In genomic region chr12:111774156-111774555, GRCm38 (mm10) we compare ENCODE assay signal across 23 mouse cellular contexts. TPM values are rescaled to one million over a fixed set of nuclear protein-coding genes. Genes with fewer than 3 reads are reported as not detected.
DNase-seq lines count a peak whose midpoint lies in the region; TF ChIP-seq lines count a peak whose summit lies in the region.
"Had no signal": no experiment of that assay in that cellular context is flagged by ENCODE, and none has a peak within 500 bp of the region (broad histone marks: within the 10 kb centered on the region; RNA-seq: fewer than 3 reads in every experiment).

No protein-coding gene starts in this region.

- H3K4me3 ChIP-seq in layer of hippocampus, adult 2 months, result no peak overlapping the region
- H3K4me3 ChIP-seq in E14TG2a.4 (replicated peaks; ENCODE audit: low read length) (peak overlapping the region; percentile 48), ES-Bruce4 (ENCODE audit: low read depth, low read length) (peak overlapping the region; percentile 5; the same call in 1 of the 2 replicates)
- H3K4me3 ChIP-seq: embryonic facial prominence, embryonic 10.5 days; embryonic facial prominence, embryonic 13.5 days; erythroblast, embryonic 14.5 days; forebrain, embryonic 12.5 days; forebrain, embryonic 15.5 days had no signal

- no peak for TF ChIP-seq CTCF in layer of hippocampus, adult 2 months (conservative IDR thresholded peaks at IDR 0.05)
- no peak for TF ChIP-seq CTCF in E14TG2a.4 (conservative IDR thresholded peaks at IDR 0.05; ENCODE audit: low read length)
- no peak for TF ChIP-seq CTCF in ES-Bruce4 (IDR thresholded peaks at IDR 0.05; ENCODE audit: low read depth, low read length)

- H3K9me3 ChIP-seq in E14TG2a.4 (ENCODE audit: low read length) (no peaks in the 10 kb centered on the region), ES-Bruce4 (replicated peaks; ENCODE audit: control insufficient read depth, insufficient read depth, low read length, poor library complexity, severe bottlenecking) (no peaks in the 10 kb centered on the region)
- H3K9me3 ChIP-seq: embryonic facial prominence, embryonic 10.5 days; embryonic facial prominence, embryonic 13.5 days; forebrain, embryonic 12.5 days; forebrain, embryonic 15.5 days had no signal

- no peak overlapping the region for H3K9ac ChIP-seq in ES-Bruce4 (ENCODE audit: low read depth, poor library complexity, severe bottlenecking)
- H3K9ac ChIP-seq: embryonic facial prominence, embryonic 13.5 days; forebrain, embryonic 12.5 days; forebrain, embryonic 15.5 days; hindbrain, embryonic 14.5 days had no signal

- no peak for TF ChIP-seq POLR2A in ES-Bruce4 (IDR thresholded peaks at IDR 0.05; ENCODE audit: insufficient read depth, low read length)

- peak overlapping the region; percentile 59; the same call in 1 of the 2 replicates for H3K27ac ChIP-seq in layer of hippocampus, adult 2 months
- no peak overlapping the region for H3K27ac ChIP-seq in ES-Bruce4 (ENCODE audit: insufficient read depth, low read length)
- H3K27ac ChIP-seq: embryonic facial prominence, embryonic 10.5 days; embryonic facial prominence, embryonic 13.5 days; forebrain, embryonic 12.5 days; forebrain, embryonic 15.5 days; hindbrain, embryonic 14.5 days; hindbrain, postnatal 0 days had no signal

- peaks cover 72% of the 10 kb centered on the region for H3K36me3 ChIP-seq in E14TG2a.4 (ENCODE audit: insufficient read depth, low read length)
- H3K36me3 ChIP-seq in ES-Bruce4 (ENCODE audit: control insufficient read depth, insufficient read depth, low read length, poor library complexity, severe bottlenecking), result peaks cover 17% of the 10 kb centered on the region

- DNase-seq in layer of hippocampus, adult 2 months (ENCODE audit: low spot score in 2 of 2), result no peak
- no peak for DNase-seq in layer of hippocampus, postnatal 14 days (ENCODE audit: low spot score in 2 of 2)
- DNase-seq in R1 (ENCODE audit: low read depth, low spot score), result peak; percentile 69
- no peak for DNase-seq in right cerebral cortex, postnatal 10 days (ENCODE audit: low spot score in 2 of 2)
- DNase-seq in gastrocnemius, postnatal 36 days, result no peak
- no peak for DNase-seq in cerebellum, adult 11-12 months
- DNase-seq: adrenal gland, adult 2 months; adrenal gland, postnatal 14 days; cerebellum, adult 11 months; cerebellum, adult 8-10 months; cerebellum, postnatal 10 days; cerebellum, postnatal 36 days; embryo, embryonic 11 days; gastrocnemius, postnatal 14 days had no signal

- no peak for TF ChIP-seq EP300 in ES-Bruce4 (IDR thresholded peaks at IDR 0.05; ENCODE audit: insufficient read depth, low read depth, low read length)

- intact Hi-C loops in gastrocnemius, postnatal 36 days (cut with DNase I), result no loop called here

- H3K27me3 ChIP-seq in E14TG2a.4 (ENCODE audit: insufficient read depth, low read length), result no peaks in the 10 kb centered on the region
- H3K27me3 ChIP-seq in ES-Bruce4 (ENCODE audit: control insufficient read depth, insufficient read depth, low read length, poor library complexity, severe bottlenecking), result no peaks in the 10 kb centered on the region
- H3K27me3 ChIP-seq: embryonic facial prominence, embryonic 13.5 days; forebrain, embryonic 12.5 days; forebrain, embryonic 15.5 days had no signal

- H3K4me1 ChIP-seq in E14TG2a.4 (replicated peaks; ENCODE audit: low read depth, low read length) (peaks cover 46% of the 10 kb centered on the region), ES-Bruce4 (ENCODE audit: control insufficient read depth, insufficient read depth, low read length) (no peaks in the 10 kb centered on the region)

RNA-seq across cellular contexts. Expression of gene Klc1, which starts 15.5 kb away (rescaled TPM):
- total RNA-seq in layer of hippocampus, adult 2 months (2021), result 100 to 1,000 TPM; 654 to 684 TPM
- 100 to 1,000 TPM; 826 to 832 TPM for total RNA-seq in layer of hippocampus, postnatal 14 days (2021)
- 92.2 and 92.5 TPM in 2 replicates for polyA plus RNA-seq in ES-Bruce4 (2011; ENCODE audit: insufficient read depth, insufficient read length, low read depth, missing spikeins)
- total RNA-seq in gastrocnemius, postnatal 36 days (2021), result 10 to 100 TPM; 55.2 to 59.3 TPM

RNA-seq across cellular contexts. Expression of gene Xrcc3, which starts 39.5 kb away (rescaled TPM):
- total RNA-seq in layer of hippocampus, adult 2 months (2021), result 1 to 10 TPM; 3.2 to 4.2 TPM
- total RNA-seq in layer of hippocampus, postnatal 14 days (2021), result 1 to 10 TPM; 3.0 to 3.9 TPM
- polyA plus RNA-seq in ES-Bruce4 (2011; ENCODE audit: insufficient read depth, insufficient read length, low read depth, missing spikeins), result 13.9 and 14.3 TPM in 2 replicates
- total RNA-seq in gastrocnemius, postnatal 36 days (2021), result under 1 TPM; 0.43 to 0.47 TPM

RNA-seq across cellular contexts. Expression of gene Zfyve21, which starts 39.8 kb away (rescaled TPM):
- 10 to 100 TPM; 20.0 to 20.6 TPM for total RNA-seq in layer of hippocampus, adult 2 months (2021)
- total RNA-seq in layer of hippocampus, postnatal 14 days (2021), result 10 to 100 TPM; 17.3 to 20.4 TPM
- 36.0 and 37.0 TPM in 2 replicates for polyA plus RNA-seq in ES-Bruce4 (2011; ENCODE audit: insufficient read depth, insufficient read length, low read depth, missing spikeins)
- 10 to 100 TPM; 10.4 to 16.2 TPM for total RNA-seq in gastrocnemius, postnatal 36 days (2021)

Comparison
In these comparisons a context has a peak if more than half of its experiments do, and no peak if none do; other contexts are left out.
1. RNA of gene Klc1, which starts 15.5 kb away (total RNA-seq): 826 to 832 TPM in layer of hippocampus, postnatal 14 days and 654 to 684 TPM in layer of hippocampus, adult 2 months; 55.2 to 59.3 TPM in gastrocnemius, postnatal 36 days; every median in the first group is over 10 times any median in the second.